Mouse (Mus musculus): ENCODE data around the gene 1700024B05Rik.
"Not testable (repeated sequence)": the region's sequence is repeated elsewhere in the genome, so short reads cannot be mapped to it uniquely, and the experiment has no call there.

Gene 1700024B05Rik

DNA sequence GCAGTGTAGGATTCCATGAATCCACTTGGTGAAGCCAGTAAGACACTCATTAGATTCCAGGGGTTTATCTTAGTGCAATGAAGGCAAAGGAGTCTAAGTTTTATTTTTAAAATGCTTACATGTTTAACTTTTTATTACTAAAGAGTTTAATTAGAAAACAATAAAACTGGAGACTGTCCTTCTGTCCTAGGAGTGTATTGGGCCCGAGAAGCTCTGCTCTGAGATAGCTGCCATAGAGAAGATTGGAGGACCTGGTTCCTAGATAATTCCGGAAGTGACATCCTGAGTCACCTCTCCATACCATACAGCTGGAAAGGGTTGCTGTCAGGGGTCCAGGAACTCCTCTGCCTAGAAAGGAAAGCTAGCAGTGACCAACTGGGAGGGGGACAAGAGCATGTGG lies at the start of gene 1700024B05Rik:
Gene 1700024B05Rik (plus strand): TSS at position 301 of the 400 bp plus-strand sequence.
- not testable (repeated sequence) for DNase-seq

DNA sequence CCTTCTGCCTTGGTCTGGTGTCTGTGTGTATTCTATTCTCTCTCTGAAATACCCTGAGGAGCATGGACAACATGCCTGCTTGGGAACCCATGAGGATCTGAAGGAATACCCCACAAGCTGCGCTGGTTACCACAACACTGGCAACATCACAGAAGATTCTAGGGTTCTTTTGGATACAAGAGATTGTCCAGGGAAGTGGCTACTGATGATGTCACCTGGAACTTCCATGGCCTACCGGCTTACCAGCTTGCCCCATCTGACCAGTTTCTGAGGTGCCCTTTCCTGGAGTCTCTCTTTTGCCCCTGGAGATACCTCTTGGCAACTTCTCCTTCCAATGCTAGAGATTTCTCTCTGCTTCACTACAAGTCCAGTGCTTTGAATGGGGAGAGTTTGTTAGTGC lies 36.6 kb upstream of the 1700024B05Rik start, which contains the start of gene Gm7980:
Gene Gm7980 (minus strand): TSS at position 101 of the 400 bp plus-strand sequence.
- not testable (repeated sequence) for DNase-seq

DNA sequence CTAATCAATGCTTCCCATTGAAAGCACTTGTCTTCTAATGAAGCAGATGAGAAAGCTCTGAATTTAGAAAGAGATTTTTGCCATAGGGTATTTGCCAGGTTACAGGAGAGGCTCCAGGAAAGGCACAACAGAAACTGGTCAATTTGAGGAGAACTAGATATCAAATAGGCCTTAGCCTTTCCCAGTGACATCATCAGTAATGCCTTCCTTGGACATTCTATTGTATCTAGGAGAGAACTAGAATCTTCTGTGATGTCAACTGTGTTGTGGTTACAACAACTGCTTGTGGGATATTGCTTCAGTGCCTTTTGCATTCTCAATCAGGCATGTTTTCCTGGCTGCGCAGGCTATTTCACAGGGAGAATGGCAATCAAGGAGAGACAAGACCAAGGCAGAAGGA lies 19.1 kb upstream of the 1700024B05Rik start, which contains the start of gene 1700049E17Rik1:
Gene 1700049E17Rik1 (plus strand): TSS at position 301 of the 400 bp plus-strand sequence.
- DNase-seq: not testable (repeated sequence)

DNA sequence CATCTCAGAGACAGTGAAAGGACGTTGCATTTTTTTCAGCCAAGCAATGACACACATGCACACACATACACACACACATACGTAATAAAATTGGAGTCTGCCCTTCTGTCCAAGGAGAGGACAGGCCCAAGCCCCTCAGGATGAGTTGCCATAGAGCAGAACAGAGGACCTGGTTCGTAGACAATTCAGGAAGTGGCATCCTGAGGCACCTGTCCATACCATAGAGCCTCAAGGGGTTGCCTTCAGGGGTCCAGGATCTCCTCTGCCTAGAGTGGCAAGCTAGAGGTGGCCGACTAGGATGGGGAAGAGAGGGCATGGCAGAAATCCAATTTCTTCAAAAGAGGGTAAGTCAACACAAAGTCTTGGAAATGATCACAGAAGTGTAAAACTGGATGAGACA lies 20.3 kb downstream of the 1700024B05Rik start:
- DNase-seq: not testable (repeated sequence)

DNA sequence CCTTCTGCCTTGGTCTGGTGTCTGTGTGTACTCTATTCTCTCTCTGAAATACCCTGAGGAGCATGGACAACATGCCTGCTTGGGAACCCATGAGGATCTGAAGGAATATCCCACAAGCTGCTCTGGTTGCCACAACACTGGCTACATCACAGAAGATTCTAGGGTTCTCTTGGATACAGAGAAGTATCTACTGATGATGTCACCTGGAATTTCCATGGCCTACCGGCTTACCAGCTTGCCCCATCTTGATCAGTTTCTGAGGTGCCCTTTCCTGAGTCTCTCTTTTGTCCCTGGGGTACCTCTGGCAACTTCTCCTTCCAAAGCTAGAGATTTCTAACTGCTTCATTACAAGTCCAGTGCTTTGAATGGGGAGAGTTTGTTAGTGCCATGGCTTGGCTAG lies 24.0 kb downstream of the 1700024B05Rik start, which contains the start of gene Gm6401:
Gene Gm6401 (minus strand): TSS at position 101 of the 400 bp plus-strand sequence.
- not testable (repeated sequence) for DNase-seq

DNA sequence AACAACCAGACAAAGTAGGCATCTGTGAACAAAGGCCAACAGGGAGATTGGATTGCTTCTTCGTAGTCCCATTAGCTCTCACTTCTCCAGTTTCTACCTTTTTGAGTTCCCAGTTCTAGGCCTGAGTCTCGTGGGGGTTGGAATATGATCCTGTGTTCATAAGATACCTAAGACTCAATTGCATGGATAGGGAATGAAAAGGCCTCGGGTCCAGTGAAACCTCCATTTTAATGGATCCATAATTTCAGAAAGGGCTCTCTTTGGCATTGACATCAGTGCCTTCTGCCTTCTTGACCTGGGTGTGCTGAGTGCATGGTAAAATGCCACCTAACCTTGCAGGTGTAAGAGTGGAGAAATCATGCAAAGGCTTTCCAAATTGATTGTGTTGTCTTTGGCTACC lies 24.8 kb downstream of the 1700024B05Rik start:
- not testable (repeated sequence) for DNase-seq

DNA sequence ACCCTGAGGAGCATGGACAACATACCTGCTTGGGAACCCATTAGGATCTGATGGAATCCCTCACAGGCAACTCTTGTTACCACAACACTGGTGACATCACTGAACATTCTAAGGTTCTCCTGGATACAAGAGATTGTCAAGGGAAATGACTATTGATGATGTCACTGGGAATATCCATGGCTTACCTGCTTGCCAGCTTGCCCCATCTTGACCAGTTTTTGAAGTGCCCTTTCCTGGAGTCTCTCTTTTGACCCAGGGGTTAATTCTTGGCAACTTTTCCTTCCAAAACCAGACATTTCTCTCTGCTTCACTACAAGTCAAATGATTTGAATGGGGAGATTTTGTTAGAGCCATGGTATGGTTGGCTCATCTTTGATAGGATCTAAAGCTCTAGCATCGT lies 39.4 kb downstream of the 1700024B05Rik start, which contains the start of gene Gm3543:
Gene Gm3543 (minus strand): TSS at position 101 of the 400 bp plus-strand sequence.
- not testable (repeated sequence) for DNase-seq
